Mouse (Mus musculus): ENCODE measurements around the gene Ybx3. TPM values are rescaled to one million over a fixed set of nuclear protein-coding genes. Genes with fewer than 3 reads are reported as not detected.
A peak's percentile ranks its signal among the peaks of the same experiment; 100 is the strongest.

Ybx3 gene
- polyA plus RNA-seq, 1 experiment: 1,098 TPM

- Histone ChIP-seq H3K27ac (ENCODE audit: control insufficient read depth, insufficient read depth, low read depth, low read length) (no peak overlapping the region), H3K36me3 (ENCODE audit: control insufficient read depth, insufficient read depth, low read length) (no peaks in the 10 kb centered on the region), H3K4me3 (ENCODE audit: control insufficient read depth, low read depth, low read length) (no peak overlapping the region), H3K4me1 (ENCODE audit: control insufficient read depth, insufficient read depth, low read length) (peaks cover 5% of the 10 kb centered on the region; the same call in 1 of the 2 replicates), H3K27me3 (ENCODE audit: control insufficient read depth, insufficient read depth, low read length) (no peaks in the 10 kb centered on the region)
- TF ChIP-seq CTCF (IDR thresholded peaks at IDR 0.05; ENCODE audit: control insufficient read depth, insufficient read depth, insufficient replicate concordance, low read depth, low read length): no peak
- no peak for TF ChIP-seq POLR2A (IDR thresholded peaks at IDR 0.05; ENCODE audit: control insufficient read depth, low read depth, low read length)
Observed at GRCm38 (mm10) chr6:131354913-131355312, 33.4 kb downstream of the Ybx3 start.

GRCm38 (mm10) chr6:131353352-131353919 is 34.8 kb downstream of the Ybx3 start, which contains the start of gene Styk1:
Gene Styk1, minus strand, starts transcription at chr6:131353597.
- H3K36me3 ChIP-seq (ENCODE audit: control insufficient read depth, insufficient read depth, low read length): no peaks in the 10 kb centered on the region
- no peaks in the 10 kb centered on the region for H3K27me3 ChIP-seq (ENCODE audit: control insufficient read depth, insufficient read depth, low read length)
- peaks cover 5% of the 10 kb centered on the region; the same call in 1 of the 2 replicates for H3K4me1 ChIP-seq (ENCODE audit: control insufficient read depth, insufficient read depth, low read length)
- H3K4me3 ChIP-seq (ENCODE audit: control insufficient read depth, low read depth, low read length): no peak within 1 kb of the TSS; the same call in 1 of the 2 replicates
- no peak within 1 kb of the TSS for H3K27ac ChIP-seq (ENCODE audit: control insufficient read depth, insufficient read depth, low read depth, low read length)
- TF ChIP-seq CTCF (IDR thresholded peaks at IDR 0.05; ENCODE audit: control insufficient read depth, insufficient read depth, insufficient replicate concordance, low read depth, low read length) (peak; percentile 56; the same call in 1 of the 2 replicates), POLR2A (IDR thresholded peaks at IDR 0.05; ENCODE audit: control insufficient read depth, low read depth, low read length) (no peak)

DNA sequence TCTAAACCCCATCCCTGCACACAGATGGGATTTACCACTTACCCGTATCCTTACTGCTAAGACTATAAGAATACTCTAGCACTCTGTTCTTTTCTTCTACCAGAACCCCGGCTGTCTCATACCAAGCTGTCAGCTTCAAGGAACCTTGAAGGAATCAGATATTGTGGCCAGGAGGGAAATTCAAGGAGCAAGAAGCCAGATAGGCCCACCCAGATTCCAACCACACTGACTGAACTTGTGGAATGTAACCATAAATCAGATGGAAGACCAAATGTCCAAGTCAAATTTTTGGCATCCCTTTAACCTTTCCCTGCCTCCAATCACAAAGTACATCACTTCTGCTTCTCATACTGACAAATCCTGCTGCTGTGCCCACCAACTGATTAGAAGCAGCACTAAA is 41.2 kb downstream of the Ybx3 start:
- Histone ChIP-seq H3K4me1 (ENCODE audit: control insufficient read depth, insufficient read depth, low read length) (no peaks in the 10 kb centered on the region), H3K27me3 (ENCODE audit: control insufficient read depth, insufficient read depth, low read length) (no peaks in the 10 kb centered on the region), H3K36me3 (ENCODE audit: control insufficient read depth, insufficient read depth, low read length) (no peaks in the 10 kb centered on the region), H3K27ac (ENCODE audit: control insufficient read depth, insufficient read depth, low read depth, low read length) (no peak overlapping the region), H3K4me3 (ENCODE audit: control insufficient read depth, low read depth, low read length) (no peak overlapping the region)
- TF ChIP-seq CTCF (IDR thresholded peaks at IDR 0.05; ENCODE audit: control insufficient read depth, insufficient read depth, insufficient replicate concordance, low read depth, low read length): no peak
- TF ChIP-seq POLR2A (IDR thresholded peaks at IDR 0.05; ENCODE audit: control insufficient read depth, low read depth, low read length): no peak

GRCm38 (mm10) chr6:131344346-131344745 is 43.9 kb downstream of the Ybx3 start:
- Histone ChIP-seq H3K36me3 (ENCODE audit: control insufficient read depth, insufficient read depth, low read length) (no peaks in the 10 kb centered on the region), H3K27ac (ENCODE audit: control insufficient read depth, insufficient read depth, low read depth, low read length) (no peak overlapping the region), H3K4me3 (ENCODE audit: control insufficient read depth, low read depth, low read length) (no peak overlapping the region), H3K4me1 (ENCODE audit: control insufficient read depth, insufficient read depth, low read length) (no peaks in the 10 kb centered on the region), H3K27me3 (ENCODE audit: control insufficient read depth, insufficient read depth, low read length) (no peaks in the 10 kb centered on the region)
- no peak for TF ChIP-seq CTCF (IDR thresholded peaks at IDR 0.05; ENCODE audit: control insufficient read depth, insufficient read depth, insufficient replicate concordance, low read depth, low read length)
- no peak for TF ChIP-seq POLR2A (IDR thresholded peaks at IDR 0.05; ENCODE audit: control insufficient read depth, low read depth, low read length)

GRCm38 (mm10) chr6:131340082-131340481 is 48.2 kb downstream of the Ybx3 start:
- Histone ChIP-seq H3K4me3 (ENCODE audit: control insufficient read depth, low read depth, low read length) (no peak overlapping the region), H3K27ac (ENCODE audit: control insufficient read depth, insufficient read depth, low read depth, low read length) (no peak overlapping the region), H3K4me1 (ENCODE audit: control insufficient read depth, insufficient read depth, low read length) (no peaks in the 10 kb centered on the region), H3K36me3 (ENCODE audit: control insufficient read depth, insufficient read depth, low read length) (no peaks in the 10 kb centered on the region), H3K27me3 (ENCODE audit: control insufficient read depth, insufficient read depth, low read length) (no peaks in the 10 kb centered on the region)
- TF ChIP-seq POLR2A (IDR thresholded peaks at IDR 0.05; ENCODE audit: control insufficient read depth, low read depth, low read length): no peak
- no peak for TF ChIP-seq CTCF (IDR thresholded peaks at IDR 0.05; ENCODE audit: control insufficient read depth, insufficient read depth, insufficient replicate concordance, low read depth, low read length)

DNA sequence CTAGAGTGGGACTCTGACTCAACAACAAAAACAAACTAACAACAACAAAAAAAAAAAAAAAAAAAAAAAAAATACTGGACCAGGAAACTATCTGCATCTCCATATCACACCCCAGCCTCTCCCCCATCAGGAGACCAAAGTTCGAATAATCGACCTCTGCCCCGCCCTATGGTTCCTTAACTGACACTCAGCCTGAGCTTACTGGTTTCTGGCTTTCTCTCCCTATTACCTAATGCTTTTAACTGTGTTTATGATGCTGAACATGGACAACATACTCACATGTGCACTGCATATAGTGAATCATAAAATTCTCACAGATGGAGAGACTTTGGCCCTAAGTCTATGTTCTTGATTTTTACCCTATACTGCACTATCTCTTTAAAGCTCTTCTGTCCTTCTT is 49.0 kb downstream of the Ybx3 start:
- Histone ChIP-seq H3K4me1 (ENCODE audit: control insufficient read depth, insufficient read depth, low read length) (no peaks in the 10 kb centered on the region), H3K4me3 (ENCODE audit: control insufficient read depth, low read depth, low read length) (no peak overlapping the region), H3K27me3 (ENCODE audit: control insufficient read depth, insufficient read depth, low read length) (no peaks in the 10 kb centered on the region), H3K36me3 (ENCODE audit: control insufficient read depth, insufficient read depth, low read length) (no peaks in the 10 kb centered on the region), H3K27ac (ENCODE audit: control insufficient read depth, insufficient read depth, low read depth, low read length) (no peak overlapping the region)
- TF ChIP-seq POLR2A (IDR thresholded peaks at IDR 0.05; ENCODE audit: control insufficient read depth, low read depth, low read length): no peak
- no peak for TF ChIP-seq CTCF (IDR thresholded peaks at IDR 0.05; ENCODE audit: control insufficient read depth, insufficient read depth, insufficient replicate concordance, low read depth, low read length)

- Histone ChIP-seq H3K27ac (ENCODE audit: control insufficient read depth, insufficient read depth, low read depth, low read length) (no peak overlapping the region), H3K4me1 (ENCODE audit: control insufficient read depth, insufficient read depth, low read length) (no peaks in the 10 kb centered on the region), H3K27me3 (ENCODE audit: control insufficient read depth, insufficient read depth, low read length) (no peaks in the 10 kb centered on the region), H3K4me3 (ENCODE audit: control insufficient read depth, low read depth, low read length) (no peak overlapping the region), H3K36me3 (ENCODE audit: control insufficient read depth, insufficient read depth, low read length) (no peaks in the 10 kb centered on the region)
- TF ChIP-seq CTCF (IDR thresholded peaks at IDR 0.05; ENCODE audit: control insufficient read depth, insufficient read depth, insufficient replicate concordance, low read depth, low read length) (no peak), POLR2A (IDR thresholded peaks at IDR 0.05; ENCODE audit: control insufficient read depth, low read depth, low read length) (no peak)
Observed at GRCm38 (mm10) chr6:131338787-131339186, 49.5 kb downstream of the Ybx3 start.
